Mouse (Mus musculus) CH12.LX (cell line): ENCODE data around the gene Ric8b.

Experiments
- CHD1 ChIP-seq: IDR thresholded peaks from 2 replicates; pipeline ENCODE4 v1.6.1; 2012; ENCODE audit warnings: low read depth, low read length, improper control_type of control experiment, inconsistent platforms
- EP300 ChIP-seq: IDR thresholded peaks from 2 replicates; pipeline ENCODE4 v1.6.1; 2011; ENCODE audit warnings: low read length, improper control_type of control experiment
- SIN3A ChIP-seq: IDR thresholded peaks from 2 replicates; pipeline ENCODE4 v1.6.1; 2012; ENCODE audit warnings: low read length, improper control_type of control experiment, inconsistent platforms
- SMC3 ChIP-seq: IDR thresholded peaks from 2 replicates; pipeline ENCODE4 v1.6.1; 2011; ENCODE audit warnings: low read depth, low read length, improper control_type of control experiment
- ZC3H11A ChIP-seq: IDR thresholded peaks from 2 replicates; pipeline ENCODE4 v1.6.1; 2012; ENCODE audit warnings: low read depth, mild to moderate bottlenecking, inconsistent platforms, low read length, improper control_type of control experiment

DNA sequence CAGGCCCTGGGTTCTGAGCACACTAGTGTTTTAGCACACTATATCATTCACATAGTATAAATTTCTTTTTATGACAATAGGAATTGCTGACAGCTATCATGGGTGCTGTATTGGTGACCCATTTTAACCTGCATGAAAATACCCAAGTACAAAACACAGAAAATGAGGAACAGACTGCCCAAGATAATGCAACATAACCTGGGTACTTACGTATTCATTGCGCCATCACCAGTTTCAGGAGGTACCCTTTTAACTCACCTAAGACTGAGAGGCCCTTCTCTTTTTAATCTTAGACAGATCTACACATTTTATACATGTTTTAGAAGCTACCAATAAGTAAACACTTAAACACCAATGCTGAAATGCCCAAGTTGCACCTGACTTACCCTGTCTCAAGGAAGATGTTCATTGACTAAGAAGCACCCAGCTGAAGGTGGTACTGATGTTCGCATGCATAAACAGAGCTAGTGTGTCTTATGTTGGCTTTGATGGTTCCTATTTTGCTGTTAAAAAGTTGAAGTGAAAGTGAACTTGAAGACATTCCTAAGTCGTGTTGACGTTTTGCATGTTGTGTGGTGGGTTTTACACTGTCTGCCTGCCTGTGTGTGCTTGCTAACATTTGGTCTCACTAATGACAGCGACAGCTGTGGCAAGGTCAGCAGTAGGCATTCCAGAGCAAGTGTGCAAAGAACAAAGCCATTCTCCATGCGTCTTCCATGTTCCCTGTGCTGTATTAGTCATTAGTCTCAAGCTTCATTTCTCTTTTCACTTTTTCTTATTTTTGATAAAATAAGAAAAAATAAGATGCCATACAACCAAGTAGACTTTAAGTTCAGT lies 86.0 kb downstream of the Ric8b start:
- no peak for TF ChIP-seq CHD1
- no peak for TF ChIP-seq SIN3A
- no peak for TF ChIP-seq ZC3H11A
- TF ChIP-seq EP300, result peak; percentile 18; the same call in 1 of the 2 replicates
- no peak for TF ChIP-seq SMC3
